Mouse (Mus musculus) cortical plate, adult 2 months (tissue): ENCODE data around the gene Dock8.

ENCODE experiments used
- CTCF ChIP-seq: fragments of 200-500 bp; IDR thresholded peaks from 2 replicates; pipeline ENCODE4 v1.5.1; 2011; ENCODE audit warnings: mild to moderate bottlenecking, control low read depth, low read length; ENCODE audit not compliant: insufficient read depth; ENCODE audit errors: extremely low read depth
- POLR2A ChIP-seq: fragments of 200-500 bp; IDR thresholded peaks from 2 replicates; pipeline ENCODE4 v1.6.1; 2011; ENCODE audit warnings: mild to moderate bottlenecking, low read length, control low read depth; ENCODE audit not compliant: insufficient read depth; ENCODE audit errors: extremely low read depth

GRCm38 (mm10) chr19:24987355-24987754 lies 12.0 kb upstream of the Dock8 start:
- no peak for TF ChIP-seq POLR2A
- TF ChIP-seq CTCF, result no peak
